In the genomic region with DNA sequence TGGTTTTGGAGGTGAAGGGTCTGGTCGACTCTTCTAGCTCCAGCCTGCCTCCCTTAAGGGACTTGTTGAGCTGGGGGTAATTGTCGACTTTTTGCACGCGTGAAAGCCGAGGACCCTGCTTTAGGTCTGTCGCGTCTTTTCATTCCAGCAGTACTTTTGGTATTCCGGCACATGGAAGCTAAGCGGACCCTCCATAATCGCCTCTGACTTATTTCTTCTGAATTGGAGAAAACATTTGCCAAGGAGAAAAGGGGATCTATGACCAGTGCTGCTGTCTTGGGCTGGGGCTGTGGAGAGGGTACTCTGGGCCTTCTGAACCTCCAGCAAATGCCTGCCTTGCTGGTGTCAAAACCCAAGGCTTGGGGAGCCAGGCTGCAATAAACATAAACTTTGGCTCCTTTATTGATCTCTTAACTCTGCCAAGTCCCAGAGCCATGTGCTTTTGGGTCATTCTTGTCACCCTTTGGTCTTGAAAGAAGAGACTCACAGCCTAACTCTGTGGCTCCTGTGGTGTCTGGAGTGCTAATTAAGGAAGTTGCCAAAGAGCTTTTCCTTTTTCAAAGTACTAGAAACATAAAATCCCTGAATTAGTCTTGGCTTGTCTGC, we compare ENCODE assay signal across 8 mouse cellular contexts. TPM values are rescaled to one million over a fixed set of nuclear protein-coding genes. Genes with fewer than 3 reads are reported as not detected.
DNase-seq lines count a peak whose midpoint lies in the region; ATAC-seq and TF ChIP-seq lines count a peak whose summit lies in the region.

No protein-coding gene starts in this region.

- peaks cover 12% of the 10 kb centered on the region for H3K4me1 ChIP-seq in thymus, adult 2 months (replicated peaks; ENCODE audit: control insufficient read depth, insufficient read depth, low read length)
- H3K4me1 ChIP-seq in intestine, embryonic 16.5 days (ENCODE audit: control insufficient read depth, insufficient read depth, low read length), result peaks cover 12% of the 10 kb centered on the region
- peaks cover 32% of the 10 kb centered on the region for H3K4me1 ChIP-seq in midbrain, embryonic 15.5 days

- H3K9me3 ChIP-seq in intestine, embryonic 16.5 days (ENCODE audit: control insufficient read depth, low read length), result no peaks in the 10 kb centered on the region
- no peaks in the 10 kb centered on the region for H3K9me3 ChIP-seq in midbrain, embryonic 15.5 days

- peak overlapping the region; percentile 5; the same call in 1 of the 2 replicates for H3K27ac ChIP-seq in thymus, adult 2 months (ENCODE audit: control insufficient read depth, insufficient read depth, low read length)
- H3K27ac ChIP-seq in intestine, embryonic 16.5 days (ENCODE audit: low read length), result peak overlapping the region; percentile 73
- peak overlapping the region; percentile 93 for H3K27ac ChIP-seq in midbrain, embryonic 15.5 days

- no peaks in the 10 kb centered on the region for H3K36me3 ChIP-seq in thymus, adult 2 months (ENCODE audit: control insufficient read depth, insufficient read depth, low read length)
- H3K36me3 ChIP-seq in intestine, embryonic 16.5 days (ENCODE audit: control insufficient read depth, insufficient read depth, low read length), result no peaks in the 10 kb centered on the region
- no peaks in the 10 kb centered on the region for H3K36me3 ChIP-seq in midbrain, embryonic 15.5 days (replicated peaks)

- H3K9ac ChIP-seq in intestine, embryonic 16.5 days (ENCODE audit: low read depth, low read length), result peak overlapping the region; percentile 93
- peak overlapping the region; percentile 85 for H3K9ac ChIP-seq in midbrain, embryonic 15.5 days

- peak overlapping the region; percentile 73 for H3K4me3 ChIP-seq in thymus, adult 2 months (ENCODE audit: control insufficient read depth, insufficient read depth, low read length)
- H3K4me3 ChIP-seq in intestine, embryonic 16.5 days (ENCODE audit: low read length), result peak overlapping the region; percentile 98
- H3K4me3 ChIP-seq in midbrain, embryonic 15.5 days, result peak overlapping the region; percentile 87

- 2% methylated on average over 10 of the region's 10 CpGs for WGBS in thymus, adult 2 months
- 3% methylated on average over 10 of the region's 10 CpGs for WGBS in intestine, embryonic 16.5 days
- WGBS in midbrain, embryonic 15.5 days, result 4% methylated on average over 10 of the region's 10 CpGs

- ATAC-seq in intestine, embryonic 16.5 days, result no peak
- peak; percentile 21; the same call in 1 of the 2 replicates for ATAC-seq in midbrain, embryonic 15.5 days (replicated peaks)

- no peak for TF ChIP-seq CTCF in thymus, adult 2 months (IDR thresholded peaks at IDR 0.05; ENCODE audit: borderline replicate concordance, control insufficient read depth, extremely low read depth, insufficient read depth, low read length, poor library complexity)

- TF ChIP-seq POLR2A in thymus, adult 2 months (IDR thresholded peaks at IDR 0.05; ENCODE audit: control insufficient read depth, extremely low read depth, insufficient read depth, low read length, poor library complexity), result no peak

- DNase-seq in adrenal gland, postnatal 14 days, result peak; percentile 11
- DNase-seq in adrenal gland, postnatal 4 days (ENCODE audit: low spot score in 2 of 2), result no peak
- no peak for DNase-seq in thymus, adult 2 months
- no peak for DNase-seq in thymus, postnatal 0 days (ENCODE audit: low spot score)
- no peak for DNase-seq in urinary bladder, adult 2 months (ENCODE audit: low spot score)
- no peak for DNase-seq in frontal cortex, postnatal 14 days (ENCODE audit: low spot score in 2 of 2)

- H3K4me2 ChIP-seq in intestine, embryonic 16.5 days (ENCODE audit: low read depth, low read length), result peak overlapping the region; percentile 60
- peak overlapping the region; percentile 69 for H3K4me2 ChIP-seq in midbrain, embryonic 15.5 days

- H3K27me3 ChIP-seq in thymus, adult 2 months (ENCODE audit: control insufficient read depth, insufficient read depth, low read length), result no peaks in the 10 kb centered on the region
- no peaks in the 10 kb centered on the region for H3K27me3 ChIP-seq in intestine, embryonic 16.5 days (replicated peaks; ENCODE audit: control insufficient read depth, insufficient read depth, low read length)
- H3K27me3 ChIP-seq in midbrain, embryonic 15.5 days (replicated peaks), result no peaks in the 10 kb centered on the region

RNA-seq across cellular contexts. Expression of a gene that starts 0.7 kb away (rescaled TPM):
- total RNA-seq in adrenal gland, postnatal 14 days (2021), result 0.86 and 1.4 TPM in 2 replicates
- total RNA-seq in adrenal gland, postnatal 4 days (2021), result 1 to 10 TPM; 1.0 to 1.5 TPM
- not detected in 2 replicates for polyA plus RNA-seq in thymus, adult 2 months (2012; rRNA removed)
- polyA plus RNA-seq in thymus, postnatal 0 days (2015; fragmentation: Nextera tagmentation; extraction: Ambion mirVana), result 1.7 and 3.1 TPM in 2 replicates
- polyA plus RNA-seq in intestine, embryonic 16.5 days (2015; fragmentation: Nextera tagmentation; extraction: Ambion mirVana), result 0.32 and 0.95 TPM in 2 replicates
- polyA plus RNA-seq in midbrain, embryonic 15.5 days (2015; fragmentation: Nextera tagmentation; extraction: Ambion mirVana), result 1.0 and 2.9 TPM in 2 replicates
- 0.25 and 0.62 TPM in 2 replicates for polyA plus RNA-seq in urinary bladder, adult 2 months (2012; rRNA removed)

RNA-seq across cellular contexts. Expression of a gene that starts 0.8 kb away (rescaled TPM):
- total RNA-seq in adrenal gland, postnatal 14 days (2021), result 15.6 and 20.1 TPM in 2 replicates
- total RNA-seq in adrenal gland, postnatal 4 days (2021), result 10 to 100 TPM; 19.4 to 24.5 TPM
- polyA plus RNA-seq in thymus, adult 2 months (2012; rRNA removed), result 6.3 and 7.5 TPM in 2 replicates
- 5.7 and 7.1 TPM in 2 replicates for polyA plus RNA-seq in thymus, postnatal 0 days (2015; fragmentation: Nextera tagmentation; extraction: Ambion mirVana)
- 3.6 and 4.3 TPM in 2 replicates for polyA plus RNA-seq in intestine, embryonic 16.5 days (2015; fragmentation: Nextera tagmentation; extraction: Ambion mirVana)
- 19.0 and 19.2 TPM in 2 replicates for polyA plus RNA-seq in midbrain, embryonic 15.5 days (2015; fragmentation: Nextera tagmentation; extraction: Ambion mirVana)
- polyA plus RNA-seq in urinary bladder, adult 2 months (2012; rRNA removed), result 7.3 and 7.8 TPM in 2 replicates

RNA-seq across cellular contexts. Expression of a gene that starts 13.0 kb away (rescaled TPM):
- total RNA-seq in adrenal gland, postnatal 14 days (2021), result 68.1 and 83.4 TPM in 2 replicates
- 10 to 100 TPM; 71.6 to 77.2 TPM for total RNA-seq in adrenal gland, postnatal 4 days (2021)
- polyA plus RNA-seq in thymus, adult 2 months (2012; rRNA removed), result 107 and 115 TPM in 2 replicates
- 45.9 and 48.6 TPM in 2 replicates for polyA plus RNA-seq in thymus, postnatal 0 days (2015; fragmentation: Nextera tagmentation; extraction: Ambion mirVana)
- 43.3 and 44.1 TPM in 2 replicates for polyA plus RNA-seq in intestine, embryonic 16.5 days (2015; fragmentation: Nextera tagmentation; extraction: Ambion mirVana)
- polyA plus RNA-seq in midbrain, embryonic 15.5 days (2015; fragmentation: Nextera tagmentation; extraction: Ambion mirVana), result 106 and 107 TPM in 2 replicates
- polyA plus RNA-seq in urinary bladder, adult 2 months (2012; rRNA removed), result 54.1 and 60.6 TPM in 2 replicates

RNA-seq across cellular contexts. Expression of a gene that starts 23.3 kb away (rescaled TPM):
- 3.0 and 3.3 TPM in 2 replicates for total RNA-seq in adrenal gland, postnatal 14 days (2021)
- total RNA-seq in adrenal gland, postnatal 4 days (2021), result 1 to 10 TPM; 4.7 to 4.8 TPM
- polyA plus RNA-seq in thymus, adult 2 months (2012; rRNA removed), result 9.0 and 12.0 TPM in 2 replicates
- 9.1 and 10.0 TPM in 2 replicates for polyA plus RNA-seq in thymus, postnatal 0 days (2015; fragmentation: Nextera tagmentation; extraction: Ambion mirVana)
- 5.3 and 7.1 TPM in 2 replicates for polyA plus RNA-seq in intestine, embryonic 16.5 days (2015; fragmentation: Nextera tagmentation; extraction: Ambion mirVana)
- 13.6 and 15.0 TPM in 2 replicates for polyA plus RNA-seq in midbrain, embryonic 15.5 days (2015; fragmentation: Nextera tagmentation; extraction: Ambion mirVana)
- polyA plus RNA-seq in urinary bladder, adult 2 months (2012; rRNA removed), result 5.8 and 7.0 TPM in 2 replicates

RNA-seq across cellular contexts. Expression of a gene that starts 23.4 kb away (rescaled TPM):
- 15.6 and 18.3 TPM in 2 replicates for total RNA-seq in adrenal gland, postnatal 14 days (2021)
- 10 to 100 TPM; 24.5 to 25.3 TPM for total RNA-seq in adrenal gland, postnatal 4 days (2021)
- polyA plus RNA-seq in thymus, adult 2 months (2012; rRNA removed), result 19.4 and 22.9 TPM in 2 replicates
- 28.9 and 36.6 TPM in 2 replicates for polyA plus RNA-seq in thymus, postnatal 0 days (2015; fragmentation: Nextera tagmentation; extraction: Ambion mirVana)
- 16.2 and 16.6 TPM in 2 replicates for polyA plus RNA-seq in intestine, embryonic 16.5 days (2015; fragmentation: Nextera tagmentation; extraction: Ambion mirVana)
- polyA plus RNA-seq in midbrain, embryonic 15.5 days (2015; fragmentation: Nextera tagmentation; extraction: Ambion mirVana), result 37.1 and 39.5 TPM in 2 replicates
- 19.5 and 20.3 TPM in 2 replicates for polyA plus RNA-seq in urinary bladder, adult 2 months (2012; rRNA removed)

Comparison
In these comparisons a context has a peak if more than half of its experiments do, and no peak if none do; other contexts are left out.
1. H3K27ac ChIP-seq: peak in every context shown above with its lines; median percentile 93 in midbrain, embryonic 15.5 days; 73 in intestine, embryonic 16.5 days; 5 in thymus, adult 2 months.